Mouse (Mus musculus): ENCODE measurements at regions not wholly inside any gene's neighbourhood (a gene's known extent, or its start where the extent isn't known, plus 50 kb on each side); places are given as distances from the start of the nearest gene placed in this dataset.

- Histone ChIP-seq H3K27ac (ENCODE audit: low read length) (no peak overlapping the region), H3K9ac (replicated peaks; ENCODE audit: low read depth, low read length) (no peak overlapping the region), H3K36me3 (ENCODE audit: control insufficient read depth, insufficient read depth) (no peaks in the 10 kb centered on the region), H3K4me2 (ENCODE audit: low read length) (no peak overlapping the region), H3K4me3 (replicated peaks; ENCODE audit: low read length) (no peak overlapping the region), H3K4me1 (replicated peaks; ENCODE audit: control insufficient read depth, insufficient read depth, low read length) (peaks cover 14% of the 10 kb centered on the region), H3K9me3 (ENCODE audit: control insufficient read depth, low read length) (no peaks in the 10 kb centered on the region), H3K27me3 (replicated peaks; ENCODE audit: control insufficient read depth, insufficient read depth, low read length) (no peaks in the 10 kb centered on the region)
- 69% methylated on average over 4 of the region's 4 CpGs for WGBS
- ATAC-seq: no peak
These were observed 229.0 kb upstream of the Rpl38 start for GRCm38 (mm10) chr11:114439314-114439713.

DNA sequence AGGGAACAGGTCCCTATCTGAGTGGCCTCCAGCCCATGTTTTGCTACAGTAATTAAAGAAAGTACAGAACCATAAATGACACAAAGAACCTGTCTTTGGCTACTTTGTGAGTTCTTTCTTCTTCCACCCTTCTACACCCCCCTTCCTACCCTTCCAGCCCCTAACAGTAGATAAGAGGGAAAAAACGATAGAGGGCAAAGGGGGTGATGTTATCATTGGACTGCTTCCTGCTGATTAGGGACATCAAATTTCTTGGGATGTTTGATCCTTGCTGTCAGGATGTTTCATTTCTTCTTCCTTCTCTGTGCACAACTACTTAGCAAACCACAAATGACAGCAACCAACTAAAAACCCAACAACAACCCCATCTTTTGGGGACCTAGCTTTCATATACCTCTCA, 232.5 kb upstream of the Rpl38 start:
- Histone ChIP-seq H3K4me2 (ENCODE audit: low read length) (no peak overlapping the region), H3K9me3 (ENCODE audit: control insufficient read depth, low read length) (no peaks in the 10 kb centered on the region), H3K27me3 (replicated peaks; ENCODE audit: control insufficient read depth, insufficient read depth, low read length) (no peaks in the 10 kb centered on the region), H3K4me3 (replicated peaks; ENCODE audit: low read length) (no peak overlapping the region), H3K9ac (replicated peaks; ENCODE audit: low read depth, low read length) (no peak overlapping the region), H3K36me3 (ENCODE audit: control insufficient read depth, insufficient read depth) (no peaks in the 10 kb centered on the region), H3K4me1 (replicated peaks; ENCODE audit: control insufficient read depth, insufficient read depth, low read length) (peaks cover 8% of the 10 kb centered on the region; the same call in 1 of the 2 replicates), H3K27ac (ENCODE audit: low read length) (no peak overlapping the region)
- no peak for ATAC-seq
- 87% methylated on average over 1 of the region's 1 CpGs for WGBS

- Histone ChIP-seq H3K9me3 (ENCODE audit: control insufficient read depth, low read length) (no peaks in the 10 kb centered on the region), H3K9ac (replicated peaks; ENCODE audit: low read depth, low read length) (no peak overlapping the region), H3K4me1 (replicated peaks; ENCODE audit: control insufficient read depth, insufficient read depth, low read length) (peaks cover 4% of the 10 kb centered on the region; the same call in 1 of the 2 replicates), H3K4me3 (replicated peaks; ENCODE audit: low read length) (no peak overlapping the region), H3K27ac (ENCODE audit: low read length) (no peak overlapping the region), H3K4me2 (ENCODE audit: low read length) (no peak overlapping the region), H3K36me3 (ENCODE audit: control insufficient read depth, insufficient read depth) (no peaks in the 10 kb centered on the region), H3K27me3 (replicated peaks; ENCODE audit: control insufficient read depth, insufficient read depth, low read length) (no peaks in the 10 kb centered on the region)
- WGBS: 10% methylated on average over 5 of the region's 5 CpGs
- ATAC-seq: no peak
These were observed 234.8 kb upstream of the Rpl38 start for GRCm38 (mm10) chr11:114433561-114433960.

DNA sequence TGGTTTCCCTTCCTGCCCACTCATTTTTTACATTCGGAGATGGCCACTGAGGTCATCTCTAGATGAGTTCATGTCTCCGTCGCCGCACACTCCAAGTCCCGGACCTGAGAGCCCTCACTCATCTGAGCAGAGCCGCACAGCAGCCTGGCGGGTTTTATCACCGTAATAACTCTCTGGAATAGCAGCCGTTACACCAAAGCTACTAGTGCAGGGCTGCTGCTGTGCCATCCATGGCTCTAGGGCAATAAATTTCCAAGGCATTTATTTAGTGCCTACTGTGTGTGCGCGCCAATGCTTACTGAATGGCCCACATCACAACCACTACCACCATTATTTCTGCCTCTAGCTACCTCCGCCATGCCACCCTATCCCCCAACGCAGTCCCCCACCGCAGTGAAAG, 242.9 kb upstream of the Rpl38 start:
- WGBS: 96% methylated on average over 14 of the region's 14 CpGs
- no peak for ATAC-seq

GRCm38 (mm10) chr11:114423322-114423721, 245.0 kb upstream of the Rpl38 start:
- Histone ChIP-seq H3K27me3 (replicated peaks; ENCODE audit: control insufficient read depth, insufficient read depth, low read length) (no peaks in the 10 kb centered on the region), H3K4me3 (replicated peaks; ENCODE audit: low read length) (no peak overlapping the region), H3K4me1 (replicated peaks; ENCODE audit: control insufficient read depth, insufficient read depth, low read length) (0 out of 2 replicates have a peak, but pooled peaks cover 2% of the 10 kb centered on the region), H3K27ac (ENCODE audit: low read length) (no peak overlapping the region), H3K36me3 (ENCODE audit: control insufficient read depth, insufficient read depth) (no peaks in the 10 kb centered on the region), H3K9ac (replicated peaks; ENCODE audit: low read depth, low read length) (no peak overlapping the region), H3K4me2 (ENCODE audit: low read length) (no peak overlapping the region), H3K9me3 (ENCODE audit: control insufficient read depth, low read length) (no peaks in the 10 kb centered on the region; the same call in 1 of the 2 replicates)
- 55% methylated on average over 19 of the region's 19 CpGs for WGBS
- no peak for ATAC-seq

More for the DNA sequence above, 242.9 kb upstream of the Rpl38 start:
- Histone ChIP-seq H3K27ac (ENCODE audit: low read length) (no peak overlapping the region), H3K9ac (replicated peaks; ENCODE audit: low read depth, low read length) (no peak overlapping the region), H3K4me2 (ENCODE audit: low read length) (no peak overlapping the region), H3K27me3 (replicated peaks; ENCODE audit: control insufficient read depth, insufficient read depth, low read length) (no peaks in the 10 kb centered on the region), H3K36me3 (ENCODE audit: control insufficient read depth, insufficient read depth) (no peaks in the 10 kb centered on the region), H3K4me1 (replicated peaks; ENCODE audit: control insufficient read depth, insufficient read depth, low read length) (0 out of 2 replicates have a peak, but pooled peaks cover 2% of the 10 kb centered on the region), H3K4me3 (replicated peaks; ENCODE audit: low read length) (no peak overlapping the region), H3K9me3 (ENCODE audit: control insufficient read depth, low read length) (no peaks in the 10 kb centered on the region)

- 86% methylated on average over 7 of the region's 7 CpGs for WGBS
- H3K4me2 ChIP-seq (ENCODE audit: low read length): no peak overlapping the region
- H3K27ac ChIP-seq (ENCODE audit: low read length): no peak overlapping the region
- H3K27me3 ChIP-seq (replicated peaks; ENCODE audit: control insufficient read depth, insufficient read depth, low read length): no peaks in the 10 kb centered on the region
- ATAC-seq: no peak
- no peaks in the 10 kb centered on the region; the same call in 1 of the 2 replicates for H3K9me3 ChIP-seq (ENCODE audit: control insufficient read depth, low read length)
- H3K36me3 ChIP-seq (ENCODE audit: control insufficient read depth, insufficient read depth): no peaks in the 10 kb centered on the region
- no peak overlapping the region for H3K9ac ChIP-seq (replicated peaks; ENCODE audit: low read depth, low read length)
- H3K4me3 ChIP-seq (replicated peaks; ENCODE audit: low read length): no peak overlapping the region
- 0 out of 2 replicates have a peak, but pooled peaks cover 2% of the 10 kb centered on the region for H3K4me1 ChIP-seq (replicated peaks; ENCODE audit: control insufficient read depth, insufficient read depth, low read length)
These were observed 249.3 kb upstream of the Rpl38 start for GRCm38 (mm10) chr11:114419002-114419401.

DNA sequence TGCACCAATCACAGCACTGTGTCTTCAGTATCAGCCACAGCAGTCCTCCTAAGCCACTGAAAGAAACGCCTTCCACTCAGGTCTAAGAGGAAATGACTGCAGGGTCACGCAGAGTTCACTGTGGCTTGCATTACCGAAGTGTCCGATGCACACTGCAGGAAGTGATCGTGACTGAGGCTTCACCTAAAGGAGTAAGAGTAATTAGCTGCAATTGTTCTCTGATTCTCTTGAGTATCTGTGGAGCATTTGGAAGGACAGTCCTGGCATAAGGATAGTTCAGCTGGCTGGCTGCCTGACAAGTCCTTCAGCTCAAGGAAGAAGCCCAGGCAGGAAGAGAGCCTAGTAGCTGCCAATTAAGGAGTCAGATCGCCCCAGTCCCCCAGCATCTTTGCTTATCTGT, 252.2 kb upstream of the Rpl38 start:
- WGBS: 62% methylated on average over 6 of the region's 6 CpGs
- no peak for ATAC-seq
- no peak overlapping the region for H3K4me3 ChIP-seq (replicated peaks; ENCODE audit: low read length)
- no peaks in the 10 kb centered on the region for H3K27me3 ChIP-seq (replicated peaks; ENCODE audit: control insufficient read depth, insufficient read depth, low read length)
- no peak overlapping the region for H3K9ac ChIP-seq (replicated peaks; ENCODE audit: low read depth, low read length)
- no peaks in the 10 kb centered on the region; the same call in 1 of the 2 replicates for H3K9me3 ChIP-seq (ENCODE audit: control insufficient read depth, low read length)
- no peak overlapping the region for H3K27ac ChIP-seq (ENCODE audit: low read length)
- no peak overlapping the region for H3K4me2 ChIP-seq (ENCODE audit: low read length)
- no peaks in the 10 kb centered on the region for H3K4me1 ChIP-seq (replicated peaks; ENCODE audit: control insufficient read depth, insufficient read depth, low read length)
- H3K36me3 ChIP-seq (ENCODE audit: control insufficient read depth, insufficient read depth): no peaks in the 10 kb centered on the region

- no peak overlapping the region for H3K4me3 ChIP-seq (replicated peaks; ENCODE audit: low read length)
- H3K4me1 ChIP-seq (replicated peaks; ENCODE audit: control insufficient read depth, insufficient read depth, low read length): peaks cover 10% of the 10 kb centered on the region
- no peaks in the 10 kb centered on the region for H3K9me3 ChIP-seq (ENCODE audit: control insufficient read depth, low read length)
- no peaks in the 10 kb centered on the region for H3K36me3 ChIP-seq (ENCODE audit: control insufficient read depth, insufficient read depth)
- WGBS: 73% methylated on average over 4 of the region's 4 CpGs
- ATAC-seq: no peak
- no peak overlapping the region for H3K4me2 ChIP-seq (ENCODE audit: low read length)
- no peak overlapping the region for H3K9ac ChIP-seq (replicated peaks; ENCODE audit: low read depth, low read length)
- H3K27ac ChIP-seq (ENCODE audit: low read length): no peak overlapping the region
- no peaks in the 10 kb centered on the region for H3K27me3 ChIP-seq (replicated peaks; ENCODE audit: control insufficient read depth, insufficient read depth, low read length)
These were observed 263.9 kb upstream of the Rpl38 start for GRCm38 (mm10) chr11:114404401-114404800.

DNA sequence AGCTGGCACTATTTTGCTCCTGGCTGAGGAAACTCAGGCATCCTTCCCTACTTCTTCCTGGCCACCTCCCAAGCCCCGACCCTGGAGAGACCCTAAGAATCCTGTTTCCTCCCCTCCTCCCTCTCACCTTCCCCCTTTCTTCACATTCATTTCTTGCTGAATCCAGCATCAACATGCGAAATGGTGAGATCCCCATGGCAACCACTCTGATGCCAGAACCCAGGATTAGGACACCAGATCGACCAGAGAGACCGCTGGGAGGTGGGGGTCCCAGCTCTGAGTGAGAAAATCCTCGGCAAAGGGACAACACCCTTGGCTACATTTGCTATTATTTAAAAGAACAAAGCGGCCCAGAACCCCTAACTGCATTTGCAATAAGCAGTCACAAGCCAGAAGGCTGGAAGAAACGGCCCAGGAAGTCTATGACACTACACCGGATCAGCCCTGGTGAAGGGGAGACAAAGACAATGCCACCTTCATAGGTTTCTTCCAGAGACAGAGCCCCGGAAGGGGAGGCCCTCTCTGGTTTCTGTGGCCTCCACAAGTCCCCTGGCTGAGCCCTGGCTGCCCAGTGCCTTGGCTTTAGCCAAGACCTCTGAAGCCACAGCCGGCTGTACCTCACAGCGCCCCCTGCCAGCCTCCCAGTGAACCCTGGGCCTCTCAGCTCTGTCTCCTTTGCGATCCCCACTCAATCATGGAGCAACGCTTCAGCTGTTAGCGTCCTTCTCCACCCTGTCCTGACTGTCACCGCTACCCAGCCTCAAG, 265.6 kb upstream of the Rpl38 start:
- Histone ChIP-seq H3K4me2 (ENCODE audit: low read length) (0 out of 2 replicates have a peak overlapping the region, but pooled peaks have one; percentile 6), H3K4me3 (replicated peaks; ENCODE audit: low read length) (no peak overlapping the region)

More for the DNA sequence above, 265.6 kb upstream of the Rpl38 start:
- Histone ChIP-seq H3K9me3 (ENCODE audit: control insufficient read depth, low read length) (no peaks in the 10 kb centered on the region), H3K27ac (ENCODE audit: low read length) (peak overlapping the region; percentile 49), H3K4me1 (replicated peaks; ENCODE audit: control insufficient read depth, insufficient read depth, low read length) (peaks cover 10% of the 10 kb centered on the region), H3K9ac (replicated peaks; ENCODE audit: low read depth, low read length) (0 out of 2 replicates have a peak overlapping the region, but pooled peaks have one; percentile 8), H3K27me3 (replicated peaks; ENCODE audit: control insufficient read depth, insufficient read depth, low read length) (no peaks in the 10 kb centered on the region), H3K36me3 (ENCODE audit: control insufficient read depth, insufficient read depth) (no peaks in the 10 kb centered on the region)
- ATAC-seq: peak; percentile 68
- WGBS: 12% methylated on average over 15 of the region's 15 CpGs
